10 mouse cellular contexts compared by ENCODE assay signal in the genomic region with DNA sequence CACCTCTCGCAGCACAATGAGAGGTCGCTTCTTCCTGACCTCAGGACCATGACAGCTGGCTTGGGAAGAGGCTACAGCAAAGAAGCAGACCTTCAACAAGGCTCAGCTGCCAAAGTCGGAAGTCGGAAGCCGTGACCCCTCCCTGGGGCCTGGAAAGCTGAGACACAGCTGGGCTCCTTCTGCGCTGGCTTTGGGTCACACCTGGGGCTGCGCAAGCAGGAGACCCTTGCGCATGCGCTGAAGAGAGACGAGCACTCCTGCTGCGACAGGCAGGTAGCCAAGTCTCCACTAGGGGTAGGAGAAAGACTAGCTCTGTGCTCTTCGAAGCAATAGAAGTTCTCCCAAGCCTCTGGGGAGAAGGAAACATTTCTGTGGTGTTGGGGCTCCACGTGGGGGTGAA.
A peak's percentile ranks its signal among the peaks of the same experiment; 100 is the strongest.
DNase-seq lines count a peak whose midpoint lies in the region; ATAC-seq lines count a peak whose summit lies in the region.
"Had no signal": no experiment of that assay in that cellular context is flagged by ENCODE, and none has a peak within 500 bp of the region (broad histone marks: within the 10 kb centered on the region; RNA-seq: fewer than 3 reads in every experiment).

No protein-coding gene starts in this region.

- no peak overlapping the region for H3K4me2 ChIP-seq in heart, embryonic 11.5 days
- H3K4me2 ChIP-seq in neural tube, embryonic 11.5 days (ENCODE audit: low read depth): no peak overlapping the region

- DNase-seq in heart, embryonic 10.5 days (ENCODE audit: low spot score): peak; percentile 74
- peak; percentile 27 for DNase-seq in CD4-positive helper T cell, adult 2 months (ENCODE audit: low read depth, low spot score)
- DNase-seq in forelimb bud, embryonic 11.5 days (ENCODE audit: low read depth, low spot score): peak; percentile 65
- peak; percentile 46 for DNase-seq in neural tube, embryonic 11.5 days (ENCODE audit: low spot score)
- DNase-seq in left cerebral cortex, postnatal 14 days (ENCODE audit: low spot score in 2 of 2): no peak
- no peak for DNase-seq in right cerebral cortex, postnatal 4 days
- no peak for DNase-seq in Muller cell, postnatal 12 days (ENCODE audit: inconsistent ontology term)
- DNase-seq: adrenal gland, postnatal 36 days had no signal

- WGBS in heart, embryonic 10.5 days: 45% methylated on average over 13 of the region's 13 CpGs
- 41% methylated on average over 13 of the region's 13 CpGs for WGBS in heart, embryonic 11.5 days (ENCODE audit: insufficient replicate concordance)
- 44% methylated on average over 13 of the region's 13 CpGs for WGBS in neural tube, embryonic 11.5 days

- H3K4me1 ChIP-seq in heart, embryonic 10.5 days: peaks cover 6% of the 10 kb centered on the region
- H3K4me1 ChIP-seq in heart, embryonic 11.5 days (ENCODE audit: control insufficient read depth, insufficient read depth, low read length): peaks cover 3% of the 10 kb centered on the region; the same call in 1 of the 2 replicates
- H3K4me1 ChIP-seq in neural tube, embryonic 11.5 days (ENCODE audit: control insufficient read depth, insufficient read depth, low read length): peaks cover 3% of the 10 kb centered on the region; the same call in 1 of the 2 replicates

- H3K36me3 ChIP-seq in heart, embryonic 10.5 days: no peaks in the 10 kb centered on the region
- H3K36me3 ChIP-seq in heart, embryonic 11.5 days (ENCODE audit: control insufficient read depth, insufficient read depth, low read length): no peaks in the 10 kb centered on the region
- no peaks in the 10 kb centered on the region for H3K36me3 ChIP-seq in neural tube, embryonic 11.5 days (ENCODE audit: control insufficient read depth, insufficient read depth, low read length)

- no peak for ATAC-seq in heart, embryonic 11.5 days (replicated peaks; ENCODE audit: insufficient number of reproducible peaks, low FRiP score, low TSS enrichment)
- ATAC-seq in neural tube, embryonic 11.5 days (ENCODE audit: insufficient read depth, low FRiP score, low TSS enrichment): no peak

- no peak overlapping the region for H3K9ac ChIP-seq in heart, embryonic 11.5 days (ENCODE audit: low read depth, low read length)
- H3K9ac ChIP-seq in neural tube, embryonic 11.5 days (ENCODE audit: low read length): no peak overlapping the region

- H3K9me3 ChIP-seq in heart, embryonic 10.5 days: no peaks in the 10 kb centered on the region
- peaks cover 8% of the 10 kb centered on the region; the same call in 1 of the 2 replicates for H3K9me3 ChIP-seq in heart, embryonic 11.5 days (replicated peaks; ENCODE audit: control insufficient read depth, low read length)
- no peaks in the 10 kb centered on the region for H3K9me3 ChIP-seq in neural tube, embryonic 11.5 days (ENCODE audit: control insufficient read depth, low read length)

- intact Hi-C loops in left cerebral cortex, postnatal 14 days (cut with DNase I): loop anchor here (10.0 kb wide), 1 partner anchor 85 kb away; no protein-coding TSS in a partner anchor

- H3K27me3 ChIP-seq in heart, embryonic 10.5 days (ENCODE audit: insufficient read depth, poor library complexity, severe bottlenecking): peaks cover 20% of the 10 kb centered on the region
- no peaks in the 10 kb centered on the region; the same call in 1 of the 2 replicates for H3K27me3 ChIP-seq in heart, embryonic 11.5 days (ENCODE audit: control insufficient read depth, insufficient read depth, low read length)
- no peaks in the 10 kb centered on the region for H3K27me3 ChIP-seq in neural tube, embryonic 11.5 days (ENCODE audit: control insufficient read depth, insufficient read depth, low read length)

- no peak overlapping the region for H3K27ac ChIP-seq in heart, embryonic 10.5 days
- H3K27ac ChIP-seq in heart, embryonic 11.5 days (ENCODE audit: low read depth, low read length): no peak overlapping the region
- no peak overlapping the region for H3K27ac ChIP-seq in neural tube, embryonic 11.5 days (ENCODE audit: low read depth, low read length)

- H3K4me3 ChIP-seq in heart, embryonic 10.5 days: no peak overlapping the region
- no peak overlapping the region for H3K4me3 ChIP-seq in heart, embryonic 11.5 days (ENCODE audit: low read depth, low read length)
- H3K4me3 ChIP-seq in neural tube, embryonic 11.5 days (ENCODE audit: low read depth, low read length): no peak overlapping the region
- H3K4me3 ChIP-seq: myocyte had no signal

Comparison
In these comparisons a context has a peak if more than half of its experiments do, and no peak if none do; other contexts are left out.
1. DNase-seq: peak in heart, embryonic 10.5 days (single experiment), CD4-positive helper T cell, adult 2 months (single experiment), forelimb bud, embryonic 11.5 days (single experiment) and neural tube, embryonic 11.5 days (single experiment); none in left cerebral cortex, postnatal 14 days (0 of 2), right cerebral cortex, postnatal 4 days (single experiment) and Muller cell, postnatal 12 days (single experiment).